Mouse (Mus musculus): Measurements from ENCODE around the gene Abhd15. TPM values are rescaled to one million over a fixed set of nuclear protein-coding genes. Genes with fewer than 3 reads are reported as not detected.
A peak's percentile ranks its signal among the peaks of the same experiment; 100 is the strongest.
"Not testable (repeated sequence)": the region's sequence is repeated elsewhere in the genome, so short reads cannot be mapped to it uniquely, and the experiment has no call there.

The Abhd15 gene
- total RNA-seq, 1 experiment from 2014 or later = 15.1 TPM

GRCm38 (mm10) chr11:77512891-77513810, 1.8 kb upstream of the Abhd15 start:
- peak; percentile 88 for DNase-seq

- no peak for DNase-seq
Observed at GRCm38 (mm10) chr11:77513811-77514170, 1.1 kb upstream of the Abhd15 start.

GRCm38 (mm10) chr11:77514281-77514831, 565 bp upstream of the Abhd15 start:
- DNase-seq = no peak

- DNase-seq = no peak
Observed at GRCm38 (mm10) chr11:77515637-77516552, 974 bp downstream of the Abhd15 start, which contains the start of gene Trp53i13. Gene Trp53i13, minus strand, starts transcription at chr11:77515980.

GRCm38 (mm10) chr11:77516553-77517425, 1.9 kb downstream of the Abhd15 start:
- no peak for DNase-seq

- no peak for DNase-seq
Observed at GRCm38 (mm10) chr11:77518051-77518798, 3.3 kb downstream of the Abhd15 start.

- DNase-seq = no peak
Observed at GRCm38 (mm10) chr11:77519043-77519442, 4.1 kb downstream of the Abhd15 start, which contains the start of gene Gm10392. Gene Gm10392, minus strand, starts transcription at chr11:77519198.

GRCm38 (mm10) chr11:77520601-77521529, 5.9 kb downstream of the Abhd15 start:
- DNase-seq = no peak

GRCm38 (mm10) chr11:77525804-77526486, 11.0 kb downstream of the Abhd15 start:
- no peak for DNase-seq

- not testable (repeated sequence) for DNase-seq
Observed at GRCm38 (mm10) chr11:77528420-77528819, 13.5 kb downstream of the Abhd15 start.

- DNase-seq = no peak
Observed at GRCm38 (mm10) chr11:77529644-77530043, 14.7 kb downstream of the Abhd15 start.

- no peak for DNase-seq
Observed at GRCm38 (mm10) chr11:77530862-77531261, 15.9 kb downstream of the Abhd15 start.

- DNase-seq = no peak
Observed at GRCm38 (mm10) chr11:77532202-77532846, 17.4 kb downstream of the Abhd15 start.

GRCm38 (mm10) chr11:77545261-77545660, 30.3 kb downstream of the Abhd15 start:
- DNase-seq = no peak

- DNase-seq = no peak
Observed at GRCm38 (mm10) chr11:77585201-77585600, 70.3 kb downstream of the Abhd15 start.

Data from adrenal gland, postnatal 25 days (tissue).